Mouse (Mus musculus) heart, adult 2 months (tissue): Measurements from ENCODE around the gene Nfia. TPM values are rescaled to one million over a fixed set of nuclear protein-coding genes. Genes with fewer than 3 reads are reported as not detected.

Source experiments
- DNase-seq, 2 experiments: peaks; one replicate each; pipeline ENCODE4 v3.0.0; 2021
- H3K27ac ChIP-seq: fragments of 200-600 bp; 2 replicates; pipeline ENCODE4 v1.8.1; 2022
- H3K27me3 ChIP-seq: fragments of 200-500 bp; 2 replicates; pipeline ENCODE4 v1.6.1; 2012; ENCODE audit warnings: mild to moderate bottlenecking, low read length, inconsistent platforms, mixed read lengths; ENCODE audit not compliant: control insufficient read depth, insufficient read depth
- H3K36me3 ChIP-seq: fragments of 200-500 bp; 2 replicates; pipeline ENCODE4 v1.6.1; 2012; ENCODE audit warnings: low read length, inconsistent platforms; ENCODE audit not compliant: control insufficient read depth, insufficient read depth
- H3K4me1 ChIP-seq: fragments of 200-500 bp; 2 replicates; pipeline ENCODE4 v1.6.1; 2011; ENCODE audit warnings: low read length; ENCODE audit not compliant: control insufficient read depth, insufficient read depth
- H3K4me3 ChIP-seq: fragments of 200-600 bp; 2 replicates; pipeline ENCODE4 v1.8.1; 2022
- H3K79me2 ChIP-seq: fragments of 200-500 bp; replicated peaks from 2 replicates; pipeline ENCODE4 v1.6.1; 2012; ENCODE audit warnings: mild to moderate bottlenecking, inconsistent platforms, low read length, moderate library complexity, mixed read lengths; ENCODE audit not compliant: control insufficient read depth, insufficient read depth
- H3K9ac ChIP-seq: fragments of 200-500 bp; 2 replicates; pipeline ENCODE4 v1.6.1; 2012; ENCODE audit warnings: low read depth, mild to moderate bottlenecking, control low read depth, inconsistent platforms, low read length, mixed read lengths
- CTCF ChIP-seq: fragments of 200-600 bp; IDR thresholded peaks from 2 replicates; pipeline ENCODE4 v1.8.1; 2022; ENCODE audit warnings: antibody characterized with exemption, mild to moderate bottlenecking, moderate library complexity
- EP300 ChIP-seq: fragments of 200-500 bp; IDR thresholded peaks from 2 replicates; pipeline ENCODE4 v1.6.1; 2011; ENCODE audit warnings: low read depth, low read length, control low read depth; ENCODE audit not compliant: insufficient read depth
- POLR2A ChIP-seq: fragments of 200-500 bp; IDR thresholded peaks from 2 replicates; pipeline ENCODE4 v1.6.1; 2011; ENCODE audit warnings: mild to moderate bottlenecking, low read depth, low read length, control low read depth; ENCODE audit not compliant: insufficient read depth
- WGBS: fragments of 180-500 bp; shearing (Covaris S2); methylation state at CpG from one replicate; pipeline ENCODE4 v1.1.7; 2018; 5-methylcytosine and 5-hydroxymethylcytosine counted together
- intact Hi-C: fragments of 180-260 bp; cut with DNase I; formaldehyde crosslinking; loops from one replicate; pipeline ENCODE4 v1.15.1; 2025
- polyA plus RNA-seq: library from polyadenylated mRNA; depleted of rRNA; stranded (reverse); fragments of >200 nt; gene quantifications from 2 replicates; pipeline ENCODE4 v1.2.3, GENCODE M21; 2012; rRNA removed
- total RNA-seq, 2 experiments: library from RNA; stranded (reverse); gene quantifications; 2 replicates each; pipeline ENCODE4 v1.2.3; 2021

The Nfia gene
- total and polyA plus RNA-seq, 3 experiments = 70.3 to 128 (median 126) TPM

DNA sequence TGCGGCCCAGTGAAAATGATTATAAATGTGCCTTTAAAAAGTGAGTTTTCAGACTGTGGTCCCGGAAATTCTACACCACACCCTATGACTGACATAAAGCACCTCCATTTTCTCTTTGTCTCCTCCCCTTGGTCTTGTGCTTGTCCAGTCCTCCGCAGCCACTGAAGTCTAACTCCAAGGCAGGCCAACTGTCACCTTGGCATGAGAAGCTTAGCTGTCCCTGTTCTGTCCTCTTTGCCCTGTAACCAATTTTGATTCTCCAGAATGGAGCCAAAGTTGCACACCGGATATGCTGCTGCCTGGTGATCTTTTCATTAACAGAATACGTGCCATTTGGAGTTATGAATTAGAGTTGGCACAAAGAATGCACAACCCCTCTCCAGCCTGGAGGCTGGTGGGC lies 378.0 kb downstream of the Nfia start:
- Histone ChIP-seq H3K4me1 (no peaks in the 10 kb centered on the region), H3K27me3 (no peaks in the 10 kb centered on the region), H3K4me3 (no peak overlapping the region), H3K79me2 (no peaks in the 10 kb centered on the region), H3K36me3 (no peaks in the 10 kb centered on the region), H3K9ac (no peak overlapping the region), H3K27ac (no peak overlapping the region)
- TF ChIP-seq POLR2A (no peak), EP300 (no peak), CTCF (no peak)
- intact Hi-C loops = no loop called here
- 85% methylated on average over 5 of the region's 5 CpGs for WGBS
- no peak for DNase-seq

DNA sequence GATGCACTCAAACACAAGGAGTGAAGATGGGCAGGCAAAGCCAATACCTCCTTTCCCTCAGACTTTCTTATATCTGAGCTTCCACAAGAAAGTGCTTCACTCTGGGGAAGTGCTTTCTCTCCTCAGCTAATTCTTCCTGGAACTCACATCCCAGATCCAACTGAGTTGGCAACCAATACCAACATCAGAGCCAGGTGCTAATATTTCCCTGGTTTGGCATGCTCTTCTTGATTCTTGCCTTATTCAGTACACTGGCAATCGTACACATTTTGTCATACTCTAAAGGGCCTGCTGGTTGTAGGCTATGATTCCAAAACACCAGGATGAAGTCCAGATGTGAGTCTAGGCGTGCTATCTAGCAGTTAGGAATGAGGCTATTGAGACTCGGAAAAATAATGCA lies 385.4 kb downstream of the Nfia start:
- Histone ChIP-seq H3K4me1 (no peaks in the 10 kb centered on the region), H3K36me3 (no peaks in the 10 kb centered on the region), H3K9ac (no peak overlapping the region), H3K4me3 (no peak overlapping the region), H3K27ac (no peak overlapping the region), H3K79me2 (no peaks in the 10 kb centered on the region), H3K27me3 (no peaks in the 10 kb centered on the region)
- WGBS = 53% methylated on average over 3 of the region's 3 CpGs
- TF ChIP-seq CTCF (no peak), POLR2A (no peak), EP300 (no peak)
- intact Hi-C loops = no loop called here
- DNase-seq = no peak

- TF ChIP-seq POLR2A (no peak), EP300 (no peak), CTCF (no peak)
- Histone ChIP-seq H3K4me3 (no peak overlapping the region), H3K36me3 (no peaks in the 10 kb centered on the region), H3K79me2 (no peaks in the 10 kb centered on the region), H3K27ac (no peak overlapping the region), H3K4me1 (no peaks in the 10 kb centered on the region), H3K27me3 (no peaks in the 10 kb centered on the region), H3K9ac (no peak overlapping the region)
- intact Hi-C loops = no loop called here
- no peak for DNase-seq
- 86% methylated on average over 3 of the region's 3 CpGs for WGBS
Observed at GRCm38 (mm10) chr4:98166379-98166778, 393.8 kb downstream of the Nfia start.

Other genes starting within 250 kb of the Nfia start
- gene E130114P18Rik, start 5.3 kb downstream of the Nfia start, total RNA-seq = not detected
- 0.15 TPM in 1 of 2 replicates, not detected in the other for gene E130114P18Rik, start 5.3 kb downstream of the Nfia start, polyA plus RNA-seq